Mouse (Mus musculus) testis, postnatal 10 days (tissue): Measurements from ENCODE around the gene Psg16.
A peak's percentile ranks its signal among the peaks of the same experiment; 100 is the strongest.
"Not testable (repeated sequence)": the region's sequence is repeated elsewhere in the genome, so short reads cannot be mapped to it uniquely, and the experiment has no call there.

Experiments
- DNase-seq: peaks from one replicate; pipeline ENCODE4 v3.0.0; 2021; ENCODE audit warnings: low spot score

Psg16 gene

GRCm38 (mm10) chr7:17091280-17091679 is 17.4 kb downstream of the Psg16 start:
- no peak for DNase-seq

- DNase-seq: not testable (repeated sequence)
These were observed 27.8 kb downstream of the Psg16 start for GRCm38 (mm10) chr7:17101631-17102030.

- no peak for DNase-seq
These were observed 61.5 kb downstream of the Psg16 start for GRCm38 (mm10) chr7:17135307-17135706.

GRCm38 (mm10) chr7:17149931-17150330 is 76.1 kb downstream of the Psg16 start, which contains the start of gene Ceacam3:
Gene Ceacam3, plus strand, starts transcription at chr7:17150282.
- no peak for DNase-seq

GRCm38 (mm10) chr7:17155634-17156033 is 81.8 kb downstream of the Psg16 start:
- DNase-seq: peak; percentile 77

- no peak for DNase-seq
These were observed 83.2 kb downstream of the Psg16 start for GRCm38 (mm10) chr7:17156885-17157677.

- DNase-seq: no peak
These were observed 85.2 kb downstream of the Psg16 start for GRCm38 (mm10) chr7:17159011-17159410.

- no peak for DNase-seq
These were observed 98.0 kb downstream of the Psg16 start for GRCm38 (mm10) chr7:17171827-17172226.
